Mouse (Mus musculus) embryo, embryonic 10 days (tissue): ENCODE measurements around the gene Bmyc.
"Not testable (repeated sequence)": the region's sequence is repeated elsewhere in the genome, so short reads cannot be mapped to it uniquely, and the experiment has no call there.

Source experiments
- DNase-seq: peaks from one replicate; pipeline ENCODE4 v3.0.0-alpha.2; 2015; ENCODE audit warnings: low spot score

The Bmyc gene

DNA sequence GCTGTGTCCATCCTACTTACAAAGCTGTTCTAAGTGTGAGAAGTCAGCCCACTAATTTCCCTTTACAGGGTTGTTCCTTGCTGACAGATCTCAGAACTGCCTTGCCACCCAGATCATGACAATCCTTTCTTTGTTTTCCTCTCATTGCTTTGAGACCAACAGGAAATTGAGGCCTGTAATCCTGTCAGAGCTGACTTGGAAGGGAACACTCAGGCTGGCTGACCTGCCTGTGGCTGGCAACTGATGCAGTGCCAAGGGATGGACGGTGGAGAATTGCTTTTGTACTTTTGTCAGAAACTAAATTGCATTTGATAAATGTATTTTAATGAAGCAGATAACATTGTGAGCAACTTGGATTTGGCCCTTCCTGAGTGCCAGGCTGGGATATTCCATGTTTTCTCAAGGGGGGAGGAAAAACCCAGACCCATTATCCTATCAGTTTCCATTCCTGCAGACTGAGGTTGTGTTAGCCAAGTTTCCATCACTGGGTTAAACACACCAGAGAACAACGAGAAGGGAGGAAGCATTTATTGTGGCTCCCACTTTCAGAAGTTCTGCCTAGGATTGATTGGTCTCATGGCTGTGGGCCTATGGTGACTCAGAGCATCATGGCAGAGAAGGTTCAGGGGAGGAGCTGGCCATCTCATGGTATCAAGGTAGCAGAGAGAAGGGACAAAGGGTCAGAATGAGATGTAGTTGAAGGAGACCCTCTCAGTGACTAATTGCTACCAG is 26.8 kb downstream of the Bmyc start:
- no peak for DNase-seq

DNA sequence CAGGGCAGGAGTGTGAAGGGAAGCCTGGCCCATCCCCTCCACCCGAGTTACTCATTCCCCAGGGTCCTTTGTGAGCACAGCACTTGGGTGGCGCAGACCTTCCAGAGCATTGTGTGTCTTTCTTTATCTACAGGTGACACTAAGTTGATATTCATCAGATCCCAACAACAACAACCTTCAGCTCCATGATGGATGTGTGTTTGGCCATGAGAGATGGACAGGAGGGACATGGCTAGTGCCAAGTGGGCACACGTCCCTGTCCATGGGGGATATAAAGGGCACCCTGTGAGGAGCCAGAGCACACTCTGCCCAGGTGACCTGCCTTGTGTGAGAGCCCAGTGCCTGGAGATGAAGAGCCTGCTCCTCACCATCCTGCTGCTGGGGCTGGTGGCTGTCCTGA is 30.2 kb downstream of the Bmyc start, which contains the start of gene Obp2b:
Obp2b (plus strand) TSS at position 301 of the 400 bp plus-strand sequence.
- not testable (repeated sequence) for DNase-seq

DNA sequence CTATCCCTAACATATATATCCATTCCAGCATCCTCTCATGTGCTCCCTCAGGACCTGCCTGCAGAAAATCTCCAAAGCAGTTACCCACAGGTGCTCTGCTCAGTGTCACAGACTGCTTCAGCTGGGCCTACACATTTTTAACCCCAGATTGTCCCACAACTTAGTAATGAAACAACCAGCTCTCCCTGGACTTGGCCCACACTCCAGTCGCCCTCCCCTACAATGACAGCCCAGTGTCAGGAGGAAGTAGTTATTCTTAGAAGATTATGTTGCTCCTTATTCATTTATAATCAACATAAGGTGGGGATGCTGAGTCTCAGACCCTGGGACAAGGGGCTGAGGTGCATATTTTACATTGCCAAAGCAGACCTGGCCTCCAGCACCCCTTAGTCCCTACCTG is 35.1 kb downstream of the Bmyc start:
- DNase-seq = no peak

DNA sequence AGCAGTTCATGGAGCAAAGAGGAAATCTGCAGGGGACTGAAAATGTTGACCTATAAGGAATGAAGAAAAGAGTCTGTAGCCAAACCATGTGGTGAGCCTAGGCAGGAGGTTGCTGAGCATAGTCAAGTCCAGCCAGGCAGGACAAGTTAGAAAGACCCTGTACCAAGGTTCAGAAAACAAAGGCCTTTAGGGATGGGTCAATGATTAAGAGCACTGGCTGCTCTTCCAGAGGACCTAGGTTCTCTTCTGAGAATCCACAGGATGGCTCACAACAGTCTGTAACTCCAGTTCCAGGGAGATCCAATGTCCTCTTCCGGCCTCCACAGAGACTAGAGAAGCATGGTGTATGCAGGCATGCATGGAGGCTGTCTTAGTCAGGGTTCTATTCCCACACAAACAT is 47.7 kb downstream of the Bmyc start:
- no peak for DNase-seq
